Mouse (Mus musculus): ENCODE results near the gene Zfand3. TPM values are rescaled to one million over a fixed set of nuclear protein-coding genes. Genes with fewer than 3 reads are reported as not detected.

Zfand3 gene
- polyA plus RNA-seq, 1 experiment, result 58.6 TPM

DNA sequence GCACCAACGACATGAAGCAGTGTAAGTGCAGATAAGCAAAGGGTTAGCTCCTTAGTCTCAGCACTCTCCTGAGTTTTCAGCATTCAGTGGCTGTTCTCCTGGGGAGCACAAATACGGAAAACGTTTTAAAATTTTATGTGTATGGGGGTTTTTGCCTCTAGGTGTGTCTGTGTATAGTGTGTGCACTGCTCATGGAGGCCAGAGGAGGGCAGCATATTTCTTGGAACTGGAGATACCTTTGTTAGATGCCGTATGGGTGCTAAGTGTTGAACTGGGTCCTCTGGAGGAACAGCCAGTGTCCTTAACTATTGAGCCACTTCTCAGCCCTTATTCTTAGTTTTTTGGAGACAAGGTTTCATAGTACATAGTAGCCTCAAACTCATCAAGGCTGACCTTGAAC lies 10.1 kb downstream of the Zfand3 start:
- no peak overlapping the region for H3K4me3 ChIP-seq (ENCODE audit: low read depth, low read length)
- no peak overlapping the region for H3K27ac ChIP-seq (ENCODE audit: insufficient read depth, low read depth, low read length)
- 0 out of 2 replicates have a peak, but pooled peaks cover 1% of the 10 kb centered on the region for H3K36me3 ChIP-seq (ENCODE audit: control insufficient read depth, insufficient read depth, low read length)
- H3K4me1 ChIP-seq (ENCODE audit: control insufficient read depth, insufficient read depth, insufficient read length, low read length), result peaks cover 21% of the 10 kb centered on the region
- H3K27me3 ChIP-seq (ENCODE audit: control insufficient read depth, insufficient read depth, low read length), result no peaks in the 10 kb centered on the region
- TF ChIP-seq POLR2A (IDR thresholded peaks at IDR 0.05; ENCODE audit: low read depth, low read length) (no peak), CTCF (IDR thresholded peaks at IDR 0.05; ENCODE audit: extremely low read depth, insufficient read length, insufficient replicate concordance, low read depth, low read length) (no peak)
- WGBS, result 98% methylated on average over 4 of the region's 4 CpGs

DNA sequence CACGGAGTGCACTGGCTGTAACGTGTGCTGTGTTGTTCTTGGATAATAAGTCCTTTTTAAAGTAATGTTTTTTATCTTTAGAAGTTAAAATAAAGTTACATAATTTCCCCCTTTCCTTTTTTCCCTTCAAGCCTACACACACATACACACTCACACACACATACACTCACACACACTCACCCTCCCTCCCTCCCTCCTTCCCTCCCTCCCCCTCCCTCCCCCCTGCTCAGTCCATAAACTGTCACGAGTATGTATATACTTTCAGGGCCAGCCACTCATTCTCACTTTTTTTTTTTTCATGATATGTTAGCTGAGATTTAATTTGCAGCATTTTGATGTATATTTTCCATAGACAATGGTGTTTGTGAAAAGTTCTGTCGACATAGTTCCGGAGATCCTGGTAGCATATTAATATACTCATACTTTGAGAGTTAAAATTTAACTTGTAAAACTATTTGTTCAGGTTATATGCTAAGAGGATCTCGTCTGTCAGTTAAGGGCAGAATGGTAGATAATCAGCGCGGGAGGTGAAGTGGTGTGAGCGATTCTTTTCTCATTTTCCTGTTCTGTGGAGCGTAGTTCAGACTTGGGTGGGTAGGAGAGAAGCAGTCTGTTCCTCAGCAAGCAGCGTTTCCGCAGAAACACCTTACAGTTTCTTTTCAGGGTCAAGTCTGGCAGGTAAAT lies 14.5 kb downstream of the Zfand3 start:
- H3K27ac ChIP-seq (ENCODE audit: insufficient read depth, low read depth, low read length), result no peak overlapping the region
- TF ChIP-seq CTCF (IDR thresholded peaks at IDR 0.05; ENCODE audit: extremely low read depth, insufficient read length, insufficient replicate concordance, low read depth, low read length), result no peak
- no peak for TF ChIP-seq POLR2A (IDR thresholded peaks at IDR 0.05; ENCODE audit: low read depth, low read length)
- no peaks in the 10 kb centered on the region for H3K27me3 ChIP-seq (ENCODE audit: control insufficient read depth, insufficient read depth, low read length)
- no peak overlapping the region for H3K4me3 ChIP-seq (ENCODE audit: low read depth, low read length)
- no peaks in the 10 kb centered on the region for H3K36me3 ChIP-seq (ENCODE audit: control insufficient read depth, insufficient read depth, low read length)
- 23% methylated on average over 12 of the region's 12 CpGs for WGBS
- H3K4me1 ChIP-seq (ENCODE audit: control insufficient read depth, insufficient read depth, insufficient read length, low read length), result peaks cover 16% of the 10 kb centered on the region

DNA sequence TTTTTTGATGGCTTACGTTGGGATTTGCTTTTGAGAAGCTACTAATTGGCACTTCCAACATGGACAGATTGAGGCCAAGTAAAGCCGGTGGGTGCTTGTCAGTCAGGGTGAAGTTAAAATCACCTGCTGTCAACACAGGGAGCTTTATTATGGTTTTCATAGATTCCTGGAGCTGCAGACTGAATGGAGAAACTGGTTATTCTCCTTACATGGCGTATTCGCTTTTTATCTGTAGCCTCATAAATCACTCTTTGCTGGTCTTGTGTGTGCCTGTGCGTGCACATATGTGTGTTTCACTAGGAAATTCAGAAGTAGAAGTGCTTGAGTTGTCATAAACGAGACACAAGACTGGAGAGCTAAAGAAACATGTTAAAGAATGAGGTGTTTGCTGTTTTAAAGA lies 15.4 kb downstream of the Zfand3 start:
- Histone ChIP-seq H3K27me3 (ENCODE audit: control insufficient read depth, insufficient read depth, low read length) (no peaks in the 10 kb centered on the region), H3K27ac (ENCODE audit: insufficient read depth, low read depth, low read length) (0 out of 2 replicates have a peak overlapping the region, but pooled peaks have one; percentile 22), H3K36me3 (ENCODE audit: control insufficient read depth, insufficient read depth, low read length) (no peaks in the 10 kb centered on the region), H3K4me3 (ENCODE audit: low read depth, low read length) (no peak overlapping the region), H3K4me1 (ENCODE audit: control insufficient read depth, insufficient read depth, insufficient read length, low read length) (peaks cover 16% of the 10 kb centered on the region)
- no peak for TF ChIP-seq CTCF (IDR thresholded peaks at IDR 0.05; ENCODE audit: extremely low read depth, insufficient read length, insufficient replicate concordance, low read depth, low read length)
- WGBS, result 26% methylated on average over 6 of the region's 6 CpGs

DNA sequence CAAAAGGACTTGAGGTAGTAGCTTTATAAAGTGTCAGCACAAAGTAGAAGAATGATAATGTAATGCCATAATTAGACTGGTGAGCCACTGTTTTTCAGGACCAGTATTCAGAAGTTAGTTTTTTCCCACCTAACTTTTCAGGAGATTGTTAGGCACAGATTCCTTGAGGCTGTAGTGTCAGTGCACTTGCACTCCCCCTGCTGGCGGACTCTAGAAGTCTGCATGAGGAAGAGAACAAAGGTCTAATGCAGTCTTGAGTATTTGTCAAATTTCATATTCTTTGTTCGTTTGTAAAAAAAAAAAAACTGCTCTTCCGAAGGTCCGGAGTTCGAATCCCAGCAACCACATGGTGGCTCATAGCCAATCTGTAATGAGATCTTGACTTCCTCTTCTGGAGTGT lies 20.1 kb downstream of the Zfand3 start:
- no peak overlapping the region for H3K4me3 ChIP-seq (ENCODE audit: low read depth, low read length)
- H3K36me3 ChIP-seq (ENCODE audit: control insufficient read depth, insufficient read depth, low read length), result no peaks in the 10 kb centered on the region
- peaks cover 17% of the 10 kb centered on the region; the same call in 1 of the 2 replicates for H3K4me1 ChIP-seq (ENCODE audit: control insufficient read depth, insufficient read depth, insufficient read length, low read length)
- 36% methylated on average over 5 of the region's 5 CpGs for WGBS
- no peak for TF ChIP-seq POLR2A (IDR thresholded peaks at IDR 0.05; ENCODE audit: low read depth, low read length)
- peak; percentile 64; the same call in 1 of the 2 replicates for TF ChIP-seq CTCF (IDR thresholded peaks at IDR 0.05; ENCODE audit: extremely low read depth, insufficient read length, insufficient replicate concordance, low read depth, low read length)
- H3K27me3 ChIP-seq (ENCODE audit: control insufficient read depth, insufficient read depth, low read length), result no peaks in the 10 kb centered on the region
- no peak overlapping the region for H3K27ac ChIP-seq (ENCODE audit: insufficient read depth, low read depth, low read length)

DNA sequence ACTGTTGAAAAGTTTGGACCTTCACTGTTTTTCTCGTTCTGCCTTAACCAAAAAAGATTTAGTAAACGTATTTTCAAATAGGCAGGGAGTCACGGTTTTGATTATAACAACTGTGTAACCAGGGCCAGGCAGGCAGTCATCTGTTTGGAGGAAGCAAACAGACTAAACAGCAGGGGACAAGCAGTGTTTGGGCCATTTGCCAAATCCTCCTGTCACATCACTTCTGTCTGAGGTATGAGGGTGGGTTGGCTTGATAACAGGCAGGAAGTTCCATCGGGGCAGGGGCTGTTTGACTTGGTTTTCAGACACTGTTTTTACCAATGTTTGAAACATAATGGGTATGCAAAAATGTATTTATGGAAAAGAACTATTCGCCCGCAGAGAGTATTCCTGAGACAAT lies 22.1 kb downstream of the Zfand3 start:
- no peak overlapping the region for H3K27ac ChIP-seq (ENCODE audit: insufficient read depth, low read depth, low read length)
- WGBS, result 31% methylated on average over 6 of the region's 6 CpGs
- no peak overlapping the region for H3K4me3 ChIP-seq (ENCODE audit: low read depth, low read length)
- H3K27me3 ChIP-seq (ENCODE audit: control insufficient read depth, insufficient read depth, low read length), result no peaks in the 10 kb centered on the region
- H3K36me3 ChIP-seq (ENCODE audit: control insufficient read depth, insufficient read depth, low read length), result no peaks in the 10 kb centered on the region
- peaks cover 12% of the 10 kb centered on the region; the same call in 1 of the 2 replicates for H3K4me1 ChIP-seq (ENCODE audit: control insufficient read depth, insufficient read depth, insufficient read length, low read length)
- TF ChIP-seq CTCF (IDR thresholded peaks at IDR 0.05; ENCODE audit: extremely low read depth, insufficient read length, insufficient replicate concordance, low read depth, low read length), result no peak
- no peak for TF ChIP-seq POLR2A (IDR thresholded peaks at IDR 0.05; ENCODE audit: low read depth, low read length)

DNA sequence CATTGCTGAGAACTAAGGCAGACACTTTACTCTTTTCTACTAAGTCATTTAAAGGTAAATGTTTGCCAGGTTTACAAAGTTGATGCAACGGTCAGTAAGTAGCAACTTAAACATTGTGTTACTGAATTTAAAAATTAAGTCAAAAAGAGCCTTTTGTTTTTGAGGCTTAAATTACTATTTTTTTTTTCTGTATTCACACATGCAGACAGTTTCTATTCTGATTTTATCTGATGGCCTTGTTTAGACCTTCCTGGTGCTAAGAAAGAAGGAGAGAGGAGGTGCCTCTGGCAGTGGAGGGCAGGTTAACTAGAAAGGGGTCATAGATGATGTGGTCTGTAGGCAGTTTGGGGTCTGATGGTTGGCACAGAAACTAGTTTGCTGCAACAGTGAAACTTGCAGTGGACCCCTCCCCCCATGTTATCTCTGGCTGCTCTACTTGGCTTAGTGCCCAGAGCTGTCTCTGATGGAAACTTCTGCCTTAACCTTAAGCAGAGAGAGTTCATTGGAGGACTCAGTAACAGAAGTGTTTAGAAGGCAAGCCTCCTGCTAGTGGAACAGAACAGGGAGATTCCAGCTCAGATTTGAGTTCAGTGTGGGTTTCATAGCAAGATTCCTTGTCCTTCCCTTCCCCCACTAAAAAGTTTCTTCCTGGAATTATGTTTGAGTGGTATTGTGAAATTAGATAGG lies 23.0 kb downstream of the Zfand3 start:
- TF ChIP-seq CTCF (IDR thresholded peaks at IDR 0.05; ENCODE audit: extremely low read depth, insufficient read length, insufficient replicate concordance, low read depth, low read length) (no peak), POLR2A (IDR thresholded peaks at IDR 0.05; ENCODE audit: low read depth, low read length) (no peak)
- Histone ChIP-seq H3K4me1 (ENCODE audit: control insufficient read depth, insufficient read depth, insufficient read length, low read length) (peaks cover 12% of the 10 kb centered on the region; the same call in 1 of the 2 replicates), H3K27ac (ENCODE audit: insufficient read depth, low read depth, low read length) (no peak overlapping the region), H3K36me3 (ENCODE audit: control insufficient read depth, insufficient read depth, low read length) (no peaks in the 10 kb centered on the region), H3K4me3 (ENCODE audit: low read depth, low read length) (no peak overlapping the region), H3K27me3 (ENCODE audit: control insufficient read depth, insufficient read depth, low read length) (no peaks in the 10 kb centered on the region)
- 34% methylated on average over 1 of the region's 1 CpGs for WGBS

DNA sequence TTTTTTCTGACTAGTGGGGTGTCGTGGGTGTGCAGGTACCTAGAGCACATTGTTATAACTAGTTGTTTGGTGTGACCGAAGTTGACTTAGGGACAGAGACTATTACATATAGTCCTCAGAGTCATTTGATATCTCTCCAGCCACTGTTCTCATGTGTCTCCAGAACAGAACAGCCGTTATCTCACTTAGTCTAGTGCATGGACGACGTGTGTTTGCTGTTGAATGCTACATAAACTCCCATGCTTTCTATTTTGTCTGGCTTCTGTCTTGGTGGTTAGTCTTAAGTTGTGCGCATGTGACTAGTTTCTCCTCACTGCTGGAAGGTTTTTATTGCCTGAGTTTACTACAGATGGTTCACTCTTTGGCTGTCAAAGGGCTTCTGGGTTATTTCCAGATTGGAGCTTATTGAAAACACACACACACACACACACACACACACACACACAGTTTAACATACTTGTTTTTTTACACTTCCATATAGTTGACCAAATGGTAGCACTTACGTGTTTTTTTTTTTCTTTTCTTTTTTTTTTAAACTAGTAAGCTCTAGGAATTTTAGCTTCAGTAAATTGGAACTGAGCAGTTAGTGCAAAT lies 25.2 kb downstream of the Zfand3 start:
- H3K4me3 ChIP-seq (ENCODE audit: low read depth, low read length), result no peak overlapping the region
- H3K27ac ChIP-seq (ENCODE audit: insufficient read depth, low read depth, low read length), result no peak overlapping the region
- no peak for TF ChIP-seq POLR2A (IDR thresholded peaks at IDR 0.05; ENCODE audit: low read depth, low read length)
- TF ChIP-seq CTCF (IDR thresholded peaks at IDR 0.05; ENCODE audit: extremely low read depth, insufficient read length, insufficient replicate concordance, low read depth, low read length), result no peak
- peaks cover 12% of the 10 kb centered on the region; the same call in 1 of the 2 replicates for H3K4me1 ChIP-seq (ENCODE audit: control insufficient read depth, insufficient read depth, insufficient read length, low read length)
- H3K27me3 ChIP-seq (ENCODE audit: control insufficient read depth, insufficient read depth, low read length), result no peaks in the 10 kb centered on the region
- no peaks in the 10 kb centered on the region for H3K36me3 ChIP-seq (ENCODE audit: control insufficient read depth, insufficient read depth, low read length)
- WGBS, result 76% methylated on average over 7 of the region's 7 CpGs

Data from small intestine, adult 2 months (tissue).